Mouse (Mus musculus): ENCODE measurements around the gene Trim56. TPM values are rescaled to one million over a fixed set of nuclear protein-coding genes. Genes with fewer than 3 reads are reported as not detected.

The Trim56 gene
- total and polyA plus RNA-seq, 3 experiments, result 19.2 to 55.3 (median 34.1) TPM

DNA sequence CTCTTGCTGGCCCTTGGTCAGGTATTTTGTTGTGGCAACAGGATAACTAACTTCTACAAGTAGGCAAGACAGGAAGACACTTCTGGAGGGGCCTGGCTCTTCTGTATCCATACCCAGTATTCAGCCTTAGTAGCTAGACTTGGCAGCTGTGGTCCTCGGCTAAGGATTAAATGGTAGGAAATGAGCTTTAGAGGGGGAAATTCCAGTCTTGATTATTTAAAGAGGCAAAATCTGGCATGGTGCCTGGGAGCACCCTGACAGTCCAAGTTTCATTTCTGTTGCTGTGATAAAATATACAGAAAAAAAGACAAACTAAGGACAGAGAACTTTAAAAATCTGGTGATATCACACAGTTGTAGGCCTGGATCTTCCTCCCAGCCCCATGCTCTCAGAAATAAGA is 20.0 kb downstream of the Trim56 start:
- DNase-seq (ENCODE audit: low spot score), result no peak
- peaks cover 4% of the 10 kb centered on the region; the same call in 1 of the 2 replicates for H3K27me3 ChIP-seq (ENCODE audit: insufficient read depth, low read length)
- H3K4me1 ChIP-seq (ENCODE audit: insufficient read depth, low read depth, low read length), result peaks cover 59% of the 10 kb centered on the region
- H3K36me3 ChIP-seq (replicated peaks), result peaks cover 13% of the 10 kb centered on the region
- no peaks in the 10 kb centered on the region for H3K9me3 ChIP-seq (replicated peaks)
- ATAC-seq (ENCODE audit: extremely low read depth, insufficient number of reproducible peaks, low FRiP score, poor library complexity, severe bottlenecking), result no peak
- H3K4me3 ChIP-seq (ENCODE audit: low read depth, low read length), result no peak overlapping the region
- TF ChIP-seq GATA2 (IDR thresholded peaks at IDR 0.05; ENCODE audit: borderline replicate concordance, low read depth, low read length) (no peak), TAL1 (conservative IDR thresholded peaks at IDR 0.05; ENCODE audit: low read depth, low read length) (no peak), POLR2AphosphoS5 (IDR thresholded peaks at IDR 0.05; ENCODE audit: insufficient replicate concordance, low read depth, low read length) (no peak), GATA1 (IDR thresholded peaks at IDR 0.05; ENCODE audit: borderline replicate concordance, low read length) (no peak), CTCF (IDR thresholded peaks at IDR 0.05; ENCODE audit: low read depth, low read length) (no peak)

DNA sequence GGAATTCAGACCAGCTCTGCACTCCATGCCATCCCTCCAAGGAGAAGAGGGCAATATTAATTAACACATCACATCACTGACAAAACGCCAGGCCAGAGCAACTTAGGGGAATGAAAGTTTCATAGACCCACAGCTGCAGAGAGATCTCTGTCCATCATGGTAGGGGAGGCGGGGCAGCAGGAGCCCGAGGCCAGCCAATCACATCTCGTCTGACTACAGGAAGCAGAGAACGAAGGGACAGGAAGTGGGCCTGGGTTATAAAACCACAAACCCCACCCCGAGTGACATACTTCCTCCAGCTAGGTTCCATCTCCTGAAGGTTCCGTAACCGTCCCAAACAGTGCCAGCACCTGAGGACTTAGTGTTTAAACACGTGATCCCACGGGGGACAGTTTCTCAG is 20.9 kb downstream of the Trim56 start:
- no peak for DNase-seq (ENCODE audit: low spot score)

DNA sequence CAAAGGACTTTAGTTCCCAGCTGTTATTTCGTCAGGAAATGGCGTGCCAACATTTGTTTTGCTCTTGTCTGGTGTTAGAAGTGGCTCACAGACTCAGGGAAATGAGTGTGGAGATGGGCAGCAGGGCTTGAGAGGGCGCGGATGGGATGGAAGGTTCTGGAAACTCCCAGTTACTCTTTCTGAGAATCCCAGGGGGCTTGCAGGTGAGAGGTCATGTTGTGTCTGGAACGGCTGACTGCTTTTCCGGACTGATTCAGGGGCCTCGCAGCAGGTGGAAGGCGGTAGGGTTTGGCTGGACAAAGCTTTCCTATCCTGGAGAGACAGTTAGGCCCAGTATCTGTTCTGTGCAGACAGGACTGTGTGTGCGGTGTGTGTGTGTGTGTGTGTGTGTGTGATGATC is 22.3 kb downstream of the Trim56 start:
- no peak for ATAC-seq (ENCODE audit: extremely low read depth, insufficient number of reproducible peaks, low FRiP score, poor library complexity, severe bottlenecking)
- no peak overlapping the region for H3K4me3 ChIP-seq (ENCODE audit: low read depth, low read length)

More for the DNA sequence above, 20.9 kb downstream of the Trim56 start:
- no peak for TF ChIP-seq TAL1 (conservative IDR thresholded peaks at IDR 0.05; ENCODE audit: low read depth, low read length)
- no peak for TF ChIP-seq CTCF (IDR thresholded peaks at IDR 0.05; ENCODE audit: low read depth, low read length)
- TF ChIP-seq GATA1 (IDR thresholded peaks at IDR 0.05; ENCODE audit: borderline replicate concordance, low read length), result no peak
- TF ChIP-seq GATA2 (IDR thresholded peaks at IDR 0.05; ENCODE audit: borderline replicate concordance, low read depth, low read length), result no peak
- TF ChIP-seq POLR2AphosphoS5 (IDR thresholded peaks at IDR 0.05; ENCODE audit: insufficient replicate concordance, low read depth, low read length), result no peak
- H3K27me3 ChIP-seq (ENCODE audit: insufficient read depth, low read length), result peaks cover 4% of the 10 kb centered on the region; the same call in 1 of the 2 replicates
- peaks cover 10% of the 10 kb centered on the region for H3K36me3 ChIP-seq (replicated peaks)
- no peak overlapping the region for H3K4me3 ChIP-seq (ENCODE audit: low read depth, low read length)
- no peaks in the 10 kb centered on the region for H3K9me3 ChIP-seq (replicated peaks)
- peaks cover 52% of the 10 kb centered on the region for H3K4me1 ChIP-seq (ENCODE audit: insufficient read depth, low read depth, low read length)
- ATAC-seq (ENCODE audit: extremely low read depth, insufficient number of reproducible peaks, low FRiP score, poor library complexity, severe bottlenecking), result no peak

DNA sequence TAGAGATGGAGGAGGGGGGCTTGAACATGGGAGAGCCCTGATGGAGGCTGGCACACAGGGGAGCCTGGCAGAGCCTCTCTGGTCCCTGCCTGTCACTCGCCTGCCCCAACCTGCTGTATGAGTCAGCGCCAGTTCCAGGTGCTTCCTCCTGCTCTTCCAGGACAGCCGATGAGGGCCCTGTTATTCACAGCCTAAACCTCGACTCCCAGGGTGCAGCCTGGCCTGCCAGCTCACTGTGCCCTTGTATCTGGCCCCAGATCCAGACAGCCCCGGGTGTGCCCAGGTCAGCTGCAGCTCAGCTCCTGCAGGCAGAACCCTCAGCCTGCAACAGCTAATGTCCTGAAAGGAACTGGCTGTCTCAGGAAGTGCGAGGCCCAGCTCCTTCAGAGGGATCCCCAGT is 24.4 kb downstream of the Trim56 start:
- Histone ChIP-seq H3K4me1 (ENCODE audit: insufficient read depth, low read depth, low read length) (peaks cover 19% of the 10 kb centered on the region), H3K36me3 (replicated peaks) (no peaks in the 10 kb centered on the region), H3K27me3 (ENCODE audit: insufficient read depth, low read length) (peaks cover 4% of the 10 kb centered on the region; the same call in 1 of the 2 replicates), H3K4me3 (ENCODE audit: low read depth, low read length) (no peak overlapping the region), H3K9me3 (replicated peaks) (peaks cover 8% of the 10 kb centered on the region)
- TF ChIP-seq TAL1 (conservative IDR thresholded peaks at IDR 0.05; ENCODE audit: low read depth, low read length) (no peak), POLR2AphosphoS5 (IDR thresholded peaks at IDR 0.05; ENCODE audit: insufficient replicate concordance, low read depth, low read length) (no peak), GATA1 (IDR thresholded peaks at IDR 0.05; ENCODE audit: borderline replicate concordance, low read length) (no peak), CTCF (IDR thresholded peaks at IDR 0.05; ENCODE audit: low read depth, low read length) (no peak), GATA2 (IDR thresholded peaks at IDR 0.05; ENCODE audit: borderline replicate concordance, low read depth, low read length) (no peak)
- no peak for DNase-seq (ENCODE audit: low spot score)
- ATAC-seq (ENCODE audit: extremely low read depth, insufficient number of reproducible peaks, low FRiP score, poor library complexity, severe bottlenecking), result no peak

More for the DNA sequence above, 22.3 kb downstream of the Trim56 start:
- TF ChIP-seq TAL1 (conservative IDR thresholded peaks at IDR 0.05; ENCODE audit: low read depth, low read length) (no peak), GATA1 (IDR thresholded peaks at IDR 0.05; ENCODE audit: borderline replicate concordance, low read length) (no peak), POLR2AphosphoS5 (IDR thresholded peaks at IDR 0.05; ENCODE audit: insufficient replicate concordance, low read depth, low read length) (no peak), GATA2 (IDR thresholded peaks at IDR 0.05; ENCODE audit: borderline replicate concordance, low read depth, low read length) (no peak), CTCF (IDR thresholded peaks at IDR 0.05; ENCODE audit: low read depth, low read length) (no peak)
- Histone ChIP-seq H3K9me3 (replicated peaks) (no peaks in the 10 kb centered on the region), H3K4me1 (ENCODE audit: insufficient read depth, low read depth, low read length) (peaks cover 38% of the 10 kb centered on the region), H3K27me3 (ENCODE audit: insufficient read depth, low read length) (peaks cover 4% of the 10 kb centered on the region; the same call in 1 of the 2 replicates), H3K36me3 (replicated peaks) (no peaks in the 10 kb centered on the region)
- no peak for DNase-seq (ENCODE audit: low spot score)

DNA sequence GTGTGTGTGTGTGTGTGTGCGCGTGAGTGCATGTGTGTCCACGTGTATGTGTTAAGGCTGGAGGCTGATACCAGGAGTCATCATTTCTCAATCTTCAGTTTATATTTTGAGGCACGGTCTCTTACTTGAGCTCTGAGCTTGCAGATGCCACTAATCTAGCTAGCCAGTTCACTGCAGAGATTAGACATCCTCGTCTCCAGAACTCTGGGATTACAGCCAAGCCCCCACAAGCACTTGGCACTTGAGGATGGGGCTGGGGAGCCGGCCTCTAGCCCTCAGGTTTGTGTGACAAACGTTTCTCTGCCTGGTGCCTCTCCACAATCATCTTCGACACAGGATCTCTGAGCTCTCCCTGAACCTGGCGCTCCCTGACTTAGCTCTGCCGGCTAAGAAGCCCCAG is 25.1 kb downstream of the Trim56 start:
- Histone ChIP-seq H3K27me3 (ENCODE audit: insufficient read depth, low read length) (peaks cover 4% of the 10 kb centered on the region; the same call in 1 of the 2 replicates), H3K4me1 (ENCODE audit: insufficient read depth, low read depth, low read length) (peaks cover 23% of the 10 kb centered on the region), H3K4me3 (ENCODE audit: low read depth, low read length) (no peak overlapping the region), H3K9me3 (replicated peaks) (peaks cover 11% of the 10 kb centered on the region), H3K36me3 (replicated peaks) (no peaks in the 10 kb centered on the region)
- ATAC-seq (ENCODE audit: extremely low read depth, insufficient number of reproducible peaks, low FRiP score, poor library complexity, severe bottlenecking) (no peak), DNase-seq (ENCODE audit: low spot score) (no peak)
- TF ChIP-seq GATA1 (IDR thresholded peaks at IDR 0.05; ENCODE audit: borderline replicate concordance, low read length) (no peak), POLR2AphosphoS5 (IDR thresholded peaks at IDR 0.05; ENCODE audit: insufficient replicate concordance, low read depth, low read length) (no peak), TAL1 (conservative IDR thresholded peaks at IDR 0.05; ENCODE audit: low read depth, low read length) (no peak), GATA2 (IDR thresholded peaks at IDR 0.05; ENCODE audit: borderline replicate concordance, low read depth, low read length) (no peak), CTCF (IDR thresholded peaks at IDR 0.05; ENCODE audit: low read depth, low read length) (no peak)

DNA sequence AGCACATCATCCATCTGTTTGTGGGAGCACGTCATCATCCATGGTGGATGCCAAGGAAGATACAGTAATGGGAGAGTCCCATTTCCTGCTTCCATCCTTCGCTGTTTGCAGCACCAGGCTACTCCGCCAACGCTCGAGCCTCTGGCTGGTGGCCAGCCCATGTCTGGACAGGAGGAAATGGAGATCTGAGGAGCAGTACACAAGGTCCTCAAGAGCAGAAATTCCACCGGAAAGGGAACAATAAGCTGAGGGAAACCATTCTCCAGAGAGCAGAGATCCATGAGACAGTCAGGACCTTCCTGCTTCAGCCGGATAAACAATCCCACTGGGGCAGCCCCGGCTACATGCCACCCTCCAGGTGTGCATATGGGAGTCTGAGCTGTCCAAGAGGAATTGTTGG is 28.6 kb downstream of the Trim56 start:
- peaks cover 35% of the 10 kb centered on the region for H3K4me1 ChIP-seq (ENCODE audit: insufficient read depth, low read depth, low read length)
- TF ChIP-seq CTCF (IDR thresholded peaks at IDR 0.05; ENCODE audit: low read depth, low read length), result no peak
- TF ChIP-seq POLR2AphosphoS5 (IDR thresholded peaks at IDR 0.05; ENCODE audit: insufficient replicate concordance, low read depth, low read length), result no peak
- no peak for TF ChIP-seq TAL1 (conservative IDR thresholded peaks at IDR 0.05; ENCODE audit: low read depth, low read length)
- no peak overlapping the region for H3K4me3 ChIP-seq (ENCODE audit: low read depth, low read length)
- peaks cover 4% of the 10 kb centered on the region; the same call in 1 of the 2 replicates for H3K27me3 ChIP-seq (ENCODE audit: insufficient read depth, low read length)
- H3K9me3 ChIP-seq (replicated peaks), result peaks cover 11% of the 10 kb centered on the region
- ATAC-seq (ENCODE audit: extremely low read depth, insufficient number of reproducible peaks, low FRiP score, poor library complexity, severe bottlenecking), result no peak
- no peaks in the 10 kb centered on the region for H3K36me3 ChIP-seq (replicated peaks)
- DNase-seq (ENCODE audit: low spot score), result no peak

Data from G1E (cell line).